ENCODE assay signal across 8 mouse cellular contexts in the genomic region with DNA sequence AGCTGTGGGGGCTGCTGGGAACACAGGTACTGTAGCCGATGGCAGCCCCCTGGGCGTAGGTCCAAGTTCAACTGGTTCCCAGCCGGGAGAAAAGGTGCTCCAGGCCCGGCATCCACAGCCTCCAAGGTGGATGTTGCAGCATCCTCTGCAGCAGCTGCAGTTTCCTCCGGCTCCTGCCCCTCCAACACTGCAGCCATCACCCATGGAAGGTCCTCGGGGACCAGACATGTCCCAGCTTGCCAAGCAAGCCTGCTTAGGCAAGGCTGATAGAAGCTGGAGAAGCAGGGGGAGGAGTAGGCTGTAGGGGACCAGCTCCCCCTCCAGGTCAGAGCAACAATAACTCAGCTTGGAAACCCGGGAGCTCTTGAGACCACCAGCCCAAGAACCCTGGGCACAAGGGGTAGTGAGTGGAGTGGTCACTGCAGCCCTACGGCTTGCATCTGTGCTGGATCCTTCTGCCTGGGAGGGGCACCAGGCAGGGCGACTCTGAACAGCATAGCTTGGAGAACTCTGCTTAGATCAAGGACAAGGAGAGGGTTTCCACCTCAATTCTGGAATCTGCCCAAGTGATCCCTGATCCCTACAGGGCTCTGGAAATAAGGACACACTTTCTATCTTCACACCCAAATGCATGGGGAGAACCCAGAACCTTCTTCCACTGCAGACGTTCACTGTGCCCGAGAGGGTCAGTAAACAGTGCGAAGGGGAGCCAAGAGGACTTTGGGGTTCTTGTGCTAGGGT. TPM values are rescaled to one million over a fixed set of nuclear protein-coding genes. Genes with fewer than 3 reads are reported as not detected.
DNase-seq lines count a peak whose midpoint lies in the region; ATAC-seq and TF ChIP-seq lines count a peak whose summit lies in the region.

No protein-coding gene starts in this region.

- H3K36me3 ChIP-seq in thymus, adult 2 months (ENCODE audit: control insufficient read depth, insufficient read depth, low read length) = no peaks in the 10 kb centered on the region
- H3K36me3 ChIP-seq in limb, embryonic 14.5 days (ENCODE audit: control insufficient read depth, insufficient read depth, low read length) = peaks cover 23% of the 10 kb centered on the region

- ATAC-seq in limb, embryonic 14.5 days (ENCODE audit: low FRiP score, low read depth) = no peak

- peaks cover 20% of the 10 kb centered on the region for H3K4me1 ChIP-seq in thymus, adult 2 months (replicated peaks; ENCODE audit: control insufficient read depth, insufficient read depth, low read length)
- H3K4me1 ChIP-seq in limb, embryonic 14.5 days (ENCODE audit: control insufficient read depth, insufficient read depth, low read length) = peaks cover 21% of the 10 kb centered on the region
- H3K4me1 ChIP-seq in olfactory bulb, adult 2 months (ENCODE audit: control insufficient read depth, insufficient read depth, low read length) = peaks cover 7% of the 10 kb centered on the region; the same call in 1 of the 2 replicates

- peak overlapping the region; percentile 57 for H3K9ac ChIP-seq in limb, embryonic 14.5 days (ENCODE audit: low read depth, low read length, severe bottlenecking)

- H3K4me2 ChIP-seq in limb, embryonic 14.5 days (replicated peaks; ENCODE audit: low read depth, low read length, severe bottlenecking) = peak overlapping the region; percentile 81

- peak overlapping the region; percentile 59 for H3K4me3 ChIP-seq in thymus, adult 2 months (ENCODE audit: control insufficient read depth, insufficient read depth, low read length)
- peak overlapping the region; percentile 45 for H3K4me3 ChIP-seq in limb, embryonic 14.5 days (replicated peaks; ENCODE audit: low read length)
- H3K4me3 ChIP-seq in olfactory bulb, adult 2 months (ENCODE audit: insufficient read depth, low read depth, low read length) = 0 out of 2 replicates have a peak overlapping the region, but pooled peaks have one; percentile 12

- peak; percentile 52 for DNase-seq in adrenal gland, postnatal 10 days
- no peak for DNase-seq in adrenal gland, postnatal 4 days (ENCODE audit: low spot score in 2 of 2)
- DNase-seq in thymus, adult 2 months = no peak
- no peak for DNase-seq in thymus, postnatal 10 days (ENCODE audit: low spot score in 2 of 2)
- peak; percentile 63 for DNase-seq in forelimb bud, embryonic 11.5 days (ENCODE audit: low read depth, low spot score)
- DNase-seq in limb, embryonic 14.5 days (ENCODE audit: low spot score) = no peak
- DNase-seq in right cerebral cortex, postnatal 4 days = no peak

- H3K27ac ChIP-seq in thymus, adult 2 months (ENCODE audit: control insufficient read depth, insufficient read depth, low read length) = no peak overlapping the region
- H3K27ac ChIP-seq in limb, embryonic 14.5 days (replicated peaks; ENCODE audit: low read depth, low read length) = no peak overlapping the region
- no peak overlapping the region for H3K27ac ChIP-seq in olfactory bulb, adult 2 months (ENCODE audit: insufficient read depth, low read depth, low read length)

- H3K27me3 ChIP-seq in thymus, adult 2 months (ENCODE audit: control insufficient read depth, insufficient read depth, low read length) = no peaks in the 10 kb centered on the region
- H3K27me3 ChIP-seq in limb, embryonic 14.5 days (ENCODE audit: control insufficient read depth, insufficient read depth, low read length) = no peaks in the 10 kb centered on the region

- no peak for TF ChIP-seq POLR2A in thymus, adult 2 months (IDR thresholded peaks at IDR 0.05; ENCODE audit: control insufficient read depth, extremely low read depth, insufficient read depth, low read length, poor library complexity)
- no peak for TF ChIP-seq POLR2A in limb, embryonic 14.5 days (IDR thresholded peaks at IDR 0.05; ENCODE audit: borderline replicate concordance, extremely low read depth, insufficient read depth, insufficient read length)
- TF ChIP-seq POLR2A in olfactory bulb, adult 2 months (IDR thresholded peaks at IDR 0.05; ENCODE audit: insufficient read depth, low read depth, low read length) = no peak

- 14% methylated on average over 12 of the region's 12 CpGs for WGBS in thymus, adult 2 months
- WGBS in limb, embryonic 14.5 days = 15% methylated on average over 12 of the region's 12 CpGs
- WGBS in olfactory bulb, adult 2 months = 19% methylated on average over 12 of the region's 12 CpGs

- no peaks in the 10 kb centered on the region for H3K9me3 ChIP-seq in limb, embryonic 14.5 days (ENCODE audit: control insufficient read depth, low read length)

- 0 out of 2 replicates have a peak, but pooled peaks have one; percentile 14 for TF ChIP-seq CTCF in thymus, adult 2 months (IDR thresholded peaks at IDR 0.05; ENCODE audit: borderline replicate concordance, control insufficient read depth, extremely low read depth, insufficient read depth, low read length, poor library complexity)
- no peak for TF ChIP-seq CTCF in olfactory bulb, adult 2 months (IDR thresholded peaks at IDR 0.05; ENCODE audit: insufficient read depth, low read depth, low read length)

RNA-seq across cellular contexts. Expression of a gene that starts 0.6 kb away (rescaled TPM):
- 1 to 10 TPM; 2.4 to 7.3 TPM for total RNA-seq in adrenal gland, postnatal 10 days (2021)
- 10 to 100 TPM in 1 of 2 experiments, 1 to 10 TPM in 1; 8.4 to 12.6 TPM for total RNA-seq in adrenal gland, postnatal 4 days (2021)
- polyA plus RNA-seq in thymus, adult 2 months (2012; rRNA removed) = 109 and 133 TPM in 2 replicates
- 25.0 and 43.0 TPM in 2 replicates for polyA plus RNA-seq in limb, embryonic 14.5 days (2012; rRNA removed)
- 6.9 and 8.2 TPM in 2 replicates for polyA plus RNA-seq in limb, embryonic 14.5 days (2014; fragmentation: Nextera tagmentation; extraction: Ambion mirVana)
- polyA plus RNA-seq in olfactory bulb, adult 2 months (2012; ENCODE audit: insufficient read depth, insufficient read length, low replicate concordance, missing spikeins) = not detected in 2 replicates

RNA-seq across cellular contexts. Expression of a gene that starts 3.9 kb away (rescaled TPM):
- 1,000 to 10,000 TPM; 1,282 to 1,421 TPM for total RNA-seq in adrenal gland, postnatal 10 days (2021)
- 1,000 to 10,000 TPM; 1,329 to 1,362 TPM for total RNA-seq in adrenal gland, postnatal 4 days (2021)
- 674 and 750 TPM in 2 replicates for polyA plus RNA-seq in thymus, adult 2 months (2012; rRNA removed)
- 909 and 1,375 TPM in 2 replicates for polyA plus RNA-seq in limb, embryonic 14.5 days (2012; rRNA removed)
- polyA plus RNA-seq in limb, embryonic 14.5 days (2014; fragmentation: Nextera tagmentation; extraction: Ambion mirVana) = 1,364 and 1,396 TPM in 2 replicates
- 977 TPM in 1 of 2 replicates, not detected in the other for polyA plus RNA-seq in olfactory bulb, adult 2 months (2012; ENCODE audit: insufficient read depth, insufficient read length, low replicate concordance, missing spikeins)

RNA-seq across cellular contexts. Expression of a gene that starts 5.6 kb away (rescaled TPM):
- 10 to 100 TPM; 60.2 to 74.3 TPM for total RNA-seq in adrenal gland, postnatal 10 days (2021)
- 10 to 100 TPM; 46.9 to 60.3 TPM for total RNA-seq in adrenal gland, postnatal 4 days (2021)
- polyA plus RNA-seq in thymus, adult 2 months (2012; rRNA removed) = 114 and 128 TPM in 2 replicates
- polyA plus RNA-seq in limb, embryonic 14.5 days (2012; rRNA removed) = 75.1 and 104 TPM in 2 replicates
- 22.8 and 32.2 TPM in 2 replicates for polyA plus RNA-seq in limb, embryonic 14.5 days (2014; fragmentation: Nextera tagmentation; extraction: Ambion mirVana)
- not detected in 2 replicates for polyA plus RNA-seq in olfactory bulb, adult 2 months (2012; ENCODE audit: insufficient read depth, insufficient read length, low replicate concordance, missing spikeins)

RNA-seq across cellular contexts. Expression of a gene that starts 11.7 kb away (rescaled TPM):
- total RNA-seq in adrenal gland, postnatal 10 days (2021) = 1,000 to 10,000 TPM; 1,181 to 1,292 TPM
- total RNA-seq in adrenal gland, postnatal 4 days (2021) = 100 to 1,000 TPM; 173 to 205 TPM
- polyA plus RNA-seq in thymus, adult 2 months (2012; rRNA removed) = 256 and 296 TPM in 2 replicates
- polyA plus RNA-seq in limb, embryonic 14.5 days (2012; rRNA removed) = 14.8 and 16.4 TPM in 2 replicates
- polyA plus RNA-seq in limb, embryonic 14.5 days (2014; fragmentation: Nextera tagmentation; extraction: Ambion mirVana) = 14.5 and 14.8 TPM in 2 replicates
- polyA plus RNA-seq in olfactory bulb, adult 2 months (2012; ENCODE audit: insufficient read depth, insufficient read length, low replicate concordance, missing spikeins) = not detected in 2 replicates

RNA-seq across cellular contexts. Expression of a gene that starts 14.0 kb away (rescaled TPM):
- 1 to 10 TPM; 2.5 to 6.4 TPM for total RNA-seq in adrenal gland, postnatal 10 days (2021)
- 1 to 10 TPM; 2.7 to 4.8 TPM for total RNA-seq in adrenal gland, postnatal 4 days (2021)
- polyA plus RNA-seq in thymus, adult 2 months (2012; rRNA removed) = 0.43 and 0.63 TPM in 2 replicates
- polyA plus RNA-seq in limb, embryonic 14.5 days (2012; rRNA removed) = 1.8 TPM in 2 replicates
- 0.66 and 0.75 TPM in 2 replicates for polyA plus RNA-seq in limb, embryonic 14.5 days (2014; fragmentation: Nextera tagmentation; extraction: Ambion mirVana)
- polyA plus RNA-seq in olfactory bulb, adult 2 months (2012; ENCODE audit: insufficient read depth, insufficient read length, low replicate concordance, missing spikeins) = 518 TPM in 1 of 2 replicates, not detected in the other

Comparison
In these comparisons a context has a peak if more than half of its experiments do, and no peak if none do; other contexts are left out.
1. DNase-seq: peak in adrenal gland, postnatal 10 days (single experiment) and forelimb bud, embryonic 11.5 days (single experiment); none in adrenal gland, postnatal 4 days (0 of 2), thymus, adult 2 months (single experiment), thymus, postnatal 10 days (0 of 2), limb, embryonic 14.5 days (single experiment) and right cerebral cortex, postnatal 4 days (single experiment).
2. Peak in every context shown above with its lines, with median percentiles within 50 percentile points of each other: H3K4me3 ChIP-seq.